Mouse (Mus musculus): Measurements from ENCODE around the gene Gstcd. TPM values are rescaled to one million over a fixed set of nuclear protein-coding genes. Genes with fewer than 3 reads are reported as not detected.

Gene Gstcd
- polyA plus RNA-seq, 1 experiment from 2014 or later = 4.9 TPM

- no peaks in the 10 kb centered on the region for H3K36me3 ChIP-seq (ENCODE audit: control insufficient read depth, insufficient read depth, low read length)
- peak overlapping the region; percentile 100 for H3K4me2 ChIP-seq (ENCODE audit: low read length)
- H3K27ac ChIP-seq (replicated peaks in 1 of 2; ENCODE audit: control insufficient read depth in 1 of 2, insufficient read depth in 1 of 2, low read depth in 2 of 2, low read length in 2 of 2) = no peak overlapping the region
- H3K27me3 ChIP-seq (ENCODE audit: control insufficient read depth, insufficient read depth, low read length) = 0 out of 2 replicates have a peak, but pooled peaks cover 3% of the 10 kb centered on the region
- no peak for ATAC-seq (ENCODE audit: insufficient number of reproducible peaks, insufficient read depth, low FRiP score, low read depth)
- no peak overlapping the region for H3K9ac ChIP-seq (ENCODE audit: low read length)
- WGBS = 9% methylated on average over 7 of the region's 7 CpGs
- H3K4me1 ChIP-seq (ENCODE audit: control insufficient read depth in 2 of 2, insufficient read depth in 2 of 2, low read length in 2 of 2) = peaks cover 5 to 11% of the 10 kb centered on the region in 2 experiments
- H3K9me3 ChIP-seq (ENCODE audit: control insufficient read depth, low read length) = no peaks in the 10 kb centered on the region
- no peak overlapping the region for H3K4me3 ChIP-seq (ENCODE audit: control insufficient read depth in 1 of 2, insufficient read depth in 1 of 2, low read depth in 1 of 2, low read length in 2 of 2)
These were observed 143.5 kb downstream of the Gstcd start for GRCm38 (mm10) chr3:132948298-132948795.

- Histone ChIP-seq H3K9ac (ENCODE audit: low read length) (no peak overlapping the region), H3K27ac (replicated peaks in 1 of 2; ENCODE audit: control insufficient read depth in 1 of 2, insufficient read depth in 1 of 2, low read depth in 2 of 2, low read length in 2 of 2) (no peak overlapping the region), H3K27me3 (ENCODE audit: control insufficient read depth, insufficient read depth, low read length) (0 out of 2 replicates have a peak, but pooled peaks cover 3% of the 10 kb centered on the region), H3K4me2 (ENCODE audit: low read length) (no peak overlapping the region), H3K9me3 (ENCODE audit: control insufficient read depth, low read length) (no peaks in the 10 kb centered on the region), H3K4me3 (ENCODE audit: control insufficient read depth in 1 of 2, insufficient read depth in 1 of 2, low read depth in 1 of 2, low read length in 2 of 2) (no peak overlapping the region), H3K4me1 (ENCODE audit: control insufficient read depth in 2 of 2, insufficient read depth in 2 of 2, low read length in 2 of 2) (peaks cover 5 to 11% of the 10 kb centered on the region in 2 experiments), H3K36me3 (ENCODE audit: control insufficient read depth, insufficient read depth, low read length) (no peaks in the 10 kb centered on the region)
- WGBS = 90% methylated on average over 5 of the region's 5 CpGs
- ATAC-seq (ENCODE audit: insufficient number of reproducible peaks, insufficient read depth, low FRiP score, low read depth) = no peak
These were observed 145.7 kb downstream of the Gstcd start for GRCm38 (mm10) chr3:132946086-132946485.

- H3K27ac ChIP-seq (replicated peaks in 1 of 2; ENCODE audit: control insufficient read depth in 1 of 2, insufficient read depth in 1 of 2, low read depth in 2 of 2, low read length in 2 of 2) = no peak overlapping the region
- H3K36me3 ChIP-seq (ENCODE audit: control insufficient read depth, insufficient read depth, low read length) = no peaks in the 10 kb centered on the region
- no peak overlapping the region for H3K4me2 ChIP-seq (ENCODE audit: low read length)
- WGBS = 72% methylated on average over 7 of the region's 7 CpGs
- H3K4me3 ChIP-seq (ENCODE audit: control insufficient read depth in 1 of 2, insufficient read depth in 1 of 2, low read depth in 1 of 2, low read length in 2 of 2) = no peak overlapping the region
- no peak for ATAC-seq (ENCODE audit: insufficient number of reproducible peaks, insufficient read depth, low FRiP score, low read depth)
- 0 out of 2 replicates have a peak, but pooled peaks cover 3% of the 10 kb centered on the region for H3K27me3 ChIP-seq (ENCODE audit: control insufficient read depth, insufficient read depth, low read length)
- no peak overlapping the region for H3K9ac ChIP-seq (ENCODE audit: low read length)
- H3K4me1 ChIP-seq (ENCODE audit: control insufficient read depth in 2 of 2, insufficient read depth in 2 of 2, low read length in 2 of 2) = peaks cover 5 to 11% of the 10 kb centered on the region in 2 experiments
- no peaks in the 10 kb centered on the region for H3K9me3 ChIP-seq (ENCODE audit: control insufficient read depth, low read length)
These were observed 146.2 kb downstream of the Gstcd start for GRCm38 (mm10) chr3:132945669-132946068.

- Histone ChIP-seq H3K36me3 (ENCODE audit: control insufficient read depth, insufficient read depth, low read length) (no peaks in the 10 kb centered on the region), H3K4me2 (ENCODE audit: low read length) (no peak overlapping the region), H3K9ac (ENCODE audit: low read length) (no peak overlapping the region), H3K4me3 (ENCODE audit: control insufficient read depth in 1 of 2, insufficient read depth in 1 of 2, low read depth in 1 of 2, low read length in 2 of 2) (no peak overlapping the region), H3K27ac (replicated peaks in 1 of 2; ENCODE audit: control insufficient read depth in 1 of 2, insufficient read depth in 1 of 2, low read depth in 2 of 2, low read length in 2 of 2) (no peak overlapping the region), H3K4me1 (ENCODE audit: control insufficient read depth in 2 of 2, insufficient read depth in 2 of 2, low read length in 2 of 2) (peaks cover 5 to 11% of the 10 kb centered on the region in 2 experiments), H3K9me3 (ENCODE audit: control insufficient read depth, low read length) (no peaks in the 10 kb centered on the region), H3K27me3 (ENCODE audit: control insufficient read depth, insufficient read depth, low read length) (0 out of 2 replicates have a peak, but pooled peaks cover 3% of the 10 kb centered on the region)
- 70% methylated on average over 3 of the region's 3 CpGs for WGBS
- no peak for ATAC-seq (ENCODE audit: insufficient number of reproducible peaks, insufficient read depth, low FRiP score, low read depth)
These were observed 147.2 kb downstream of the Gstcd start for GRCm38 (mm10) chr3:132944609-132945008.

GRCm38 (mm10) chr3:132944193-132944592, 147.6 kb downstream of the Gstcd start:
- Histone ChIP-seq H3K9ac (ENCODE audit: low read length) (no peak overlapping the region), H3K4me1 (ENCODE audit: control insufficient read depth in 2 of 2, insufficient read depth in 2 of 2, low read length in 2 of 2) (peaks cover 4 to 11% of the 10 kb centered on the region in 2 experiments), H3K4me2 (ENCODE audit: low read length) (no peak overlapping the region), H3K27ac (replicated peaks in 1 of 2; ENCODE audit: control insufficient read depth in 1 of 2, insufficient read depth in 1 of 2, low read depth in 2 of 2, low read length in 2 of 2) (no peak overlapping the region), H3K27me3 (ENCODE audit: control insufficient read depth, insufficient read depth, low read length) (0 out of 2 replicates have a peak, but pooled peaks cover 3% of the 10 kb centered on the region), H3K9me3 (ENCODE audit: control insufficient read depth, low read length) (no peaks in the 10 kb centered on the region), H3K36me3 (ENCODE audit: control insufficient read depth, insufficient read depth, low read length) (no peaks in the 10 kb centered on the region), H3K4me3 (ENCODE audit: control insufficient read depth in 1 of 2, insufficient read depth in 1 of 2, low read depth in 1 of 2, low read length in 2 of 2) (no peak overlapping the region)
- ATAC-seq (ENCODE audit: insufficient number of reproducible peaks, insufficient read depth, low FRiP score, low read depth) = no peak
- 66% methylated on average over 7 of the region's 7 CpGs for WGBS

- Histone ChIP-seq H3K27ac (replicated peaks in 1 of 2; ENCODE audit: control insufficient read depth in 1 of 2, insufficient read depth in 1 of 2, low read depth in 2 of 2, low read length in 2 of 2) (no peak overlapping the region), H3K27me3 (ENCODE audit: control insufficient read depth, insufficient read depth, low read length) (no peaks in the 10 kb centered on the region), H3K9me3 (ENCODE audit: control insufficient read depth, low read length) (no peaks in the 10 kb centered on the region), H3K4me1 (ENCODE audit: control insufficient read depth in 2 of 2, insufficient read depth in 2 of 2, low read length in 2 of 2) (peaks cover 0 to 3% of the 10 kb centered on the region in 2 experiments; a peak in 1 of 4 replicates), H3K4me3 (ENCODE audit: control insufficient read depth in 1 of 2, insufficient read depth in 1 of 2, low read depth in 1 of 2, low read length in 2 of 2) (no peak overlapping the region), H3K36me3 (ENCODE audit: control insufficient read depth, insufficient read depth, low read length) (no peaks in the 10 kb centered on the region), H3K4me2 (ENCODE audit: low read length) (no peak overlapping the region), H3K9ac (ENCODE audit: low read length) (no peak overlapping the region)
- no peak for ATAC-seq (ENCODE audit: insufficient number of reproducible peaks, insufficient read depth, low FRiP score, low read depth)
- 85% methylated on average over 6 of the region's 6 CpGs for WGBS
These were observed 149.1 kb downstream of the Gstcd start for GRCm38 (mm10) chr3:132942778-132943177.

GRCm38 (mm10) chr3:132940181-132940990, 151.4 kb downstream of the Gstcd start:
- H3K9ac ChIP-seq (ENCODE audit: low read length) = no peak overlapping the region
- H3K9me3 ChIP-seq (ENCODE audit: control insufficient read depth, low read length) = no peaks in the 10 kb centered on the region
- no peak for ATAC-seq (ENCODE audit: insufficient number of reproducible peaks, insufficient read depth, low FRiP score, low read depth)
- 0 out of 4 replicates have a peak, but pooled peaks cover 0 to 3% of the 10 kb centered on the region in 2 experiments for H3K4me1 ChIP-seq (ENCODE audit: control insufficient read depth in 2 of 2, insufficient read depth in 2 of 2, low read length in 2 of 2)
- no peak overlapping the region for H3K4me3 ChIP-seq (ENCODE audit: control insufficient read depth in 1 of 2, insufficient read depth in 1 of 2, low read depth in 1 of 2, low read length in 2 of 2)
- H3K36me3 ChIP-seq (ENCODE audit: control insufficient read depth, insufficient read depth, low read length) = no peaks in the 10 kb centered on the region
- H3K4me2 ChIP-seq (ENCODE audit: low read length) = no peak overlapping the region
- no peak overlapping the region for H3K27ac ChIP-seq (replicated peaks in 1 of 2; ENCODE audit: control insufficient read depth in 1 of 2, insufficient read depth in 1 of 2, low read depth in 2 of 2, low read length in 2 of 2)
- no peaks in the 10 kb centered on the region for H3K27me3 ChIP-seq (ENCODE audit: control insufficient read depth, insufficient read depth, low read length)
- WGBS = 73% methylated on average over 10 of the region's 10 CpGs
